Mouse (Mus musculus) liver, postnatal 0 days (tissue): ENCODE results near the gene BC025920. TPM values are rescaled to one million over a fixed set of nuclear protein-coding genes. Genes with fewer than 3 reads are reported as not detected.
A peak's percentile ranks its signal among the peaks of the same experiment; 100 is the strongest.

Experiments used
- ATAC-seq: fragments of 200-750 bp; cut with Nextera tagmentation; 2 replicates; pipeline ENCODE4 v1.8.0; 2017; ENCODE audit warnings: mild to moderate bottlenecking, moderate library complexity
- DNase-seq: peaks from one replicate; pipeline ENCODE4 v3.0.0-alpha.2; 2016
- H3K27ac ChIP-seq: fragments of 300-500 bp; sonication (generic); 2 replicates; pipeline ENCODE4 v1.5.1; 2014; ENCODE audit warnings: antibody characterized with exemption, moderate library complexity, mild to moderate bottlenecking, low read depth
- H3K27me3 ChIP-seq: fragments of 300-500 bp; sonication (generic); 2 replicates; pipeline ENCODE4 v1.6.1; 2014; ENCODE audit warnings: low read length, control low read depth, mixed read lengths; ENCODE audit not compliant: insufficient read depth
- H3K36me3 ChIP-seq: fragments of 300-500 bp; sonication (generic); replicated peaks from 2 replicates; pipeline ENCODE4 v1.6.1; 2014; ENCODE audit warnings: mild to moderate bottlenecking, control low read depth, low read length, moderate library complexity, mixed read lengths; ENCODE audit not compliant: insufficient read depth
- H3K4me1 ChIP-seq: fragments of 300-500 bp; sonication (generic); 2 replicates; pipeline ENCODE4 v1.6.1; 2014; ENCODE audit warnings: antibody characterized with exemption, mild to moderate bottlenecking, control low read depth; ENCODE audit not compliant: insufficient read depth
- H3K4me2 ChIP-seq: fragments of 300-500 bp; sonication (generic); 2 replicates; pipeline ENCODE4 v1.6.1; 2014; ENCODE audit warnings: low read depth, mild to moderate bottlenecking, low read length, moderate library complexity, mixed read lengths
- H3K4me3 ChIP-seq: fragments of 300-500 bp; sonication (generic); 2 replicates; pipeline ENCODE4 v1.5.1; 2014; ENCODE audit warnings: low read depth, low read length
- H3K9ac ChIP-seq: fragments of 300-500 bp; sonication (generic); replicated peaks from 2 replicates; pipeline ENCODE4 v1.6.1; 2014; ENCODE audit warnings: mild to moderate bottlenecking, moderate library complexity
- H3K9me3 ChIP-seq: fragments of 300-500 bp; sonication (generic); 2 replicates; pipeline ENCODE4 v1.6.1; 2016; ENCODE audit warnings: mild to moderate bottlenecking, control low read depth, low read length, mixed read lengths
- CTCF ChIP-seq: sonication (generic); IDR thresholded peaks from 2 replicates; pipeline ENCODE4 v1.5.1; 2016; ENCODE audit warnings: antibody characterized with exemption, low read depth
- EP300 ChIP-seq: IDR thresholded peaks from 2 replicates; pipeline ENCODE4 v1.6.1; 2016; ENCODE audit warnings: antibody characterized with exemption, low read depth, mild to moderate bottlenecking
- WGBS: fragments of 180-500 bp; shearing (Covaris S2); extraction: QIAGEN DNeasy Blood & Tissue Kit; methylation state at CpG from one replicate; pipeline ENCODE4 v1.1.7; 2014; ENCODE audit not compliant: insufficient replicate concordance; 5-methylcytosine and 5-hydroxymethylcytosine counted together
- polyA plus RNA-seq: library from polyadenylated mRNA; unstranded; fragments of >200 nt; fragmentation: Nextera tagmentation; extraction: Ambion mirVana; gene quantifications from 2 replicates; pipeline ENCODE4 v1.2.1, GENCODE M21; 2015

Gene BC025920
- polyA plus RNA-seq, 1 experiment from 2014 or later = 0.13 TPM

GRCm38 (mm10) chr10:81626101-81626993 is 20.3 kb downstream of the BC025920 start:
- Histone ChIP-seq H3K27me3 (no peaks in the 10 kb centered on the region), H3K4me1 (peaks cover 17% of the 10 kb centered on the region), H3K27ac (peak overlapping the region; percentile 91), H3K4me3 (peak overlapping the region; percentile 80), H3K36me3 (peaks cover 10% of the 10 kb centered on the region; the same call in 1 of the 2 replicates), H3K4me2 (peak overlapping the region; percentile 93), H3K9ac (peak overlapping the region; percentile 73), H3K9me3 (no peaks in the 10 kb centered on the region)
- ATAC-seq (no peak), DNase-seq (no peak)
- TF ChIP-seq EP300 (no peak), CTCF (no peak)
- 82% methylated on average over 22 of the region's 22 CpGs for WGBS

GRCm38 (mm10) chr10:81626994-81627835 is 21.1 kb downstream of the BC025920 start, which contains the start of gene Sirt6:
Sirt6 (minus strand) TSS chr10:81627797.
- Histone ChIP-seq H3K4me1 (peaks cover 17% of the 10 kb centered on the region), H3K27ac (peak within 1 kb of the TSS; percentile 91), H3K36me3 (peaks cover 10% of the 10 kb centered on the region; the same call in 1 of the 2 replicates), H3K9ac (peak within 1 kb of the TSS; percentile 73), H3K9me3 (no peaks in the 10 kb centered on the region), H3K4me2 (peak within 1 kb of the TSS; percentile 93), H3K4me3 (peak within 1 kb of the TSS; percentile 80), H3K27me3 (no peaks in the 10 kb centered on the region)
- 3% methylated on average over 40 of the region's 40 CpGs for WGBS
- DNase-seq = peak; percentile 90
- ATAC-seq = peak; percentile 96
- TF ChIP-seq CTCF (no peak), EP300 (peak; percentile 91)

DNA sequence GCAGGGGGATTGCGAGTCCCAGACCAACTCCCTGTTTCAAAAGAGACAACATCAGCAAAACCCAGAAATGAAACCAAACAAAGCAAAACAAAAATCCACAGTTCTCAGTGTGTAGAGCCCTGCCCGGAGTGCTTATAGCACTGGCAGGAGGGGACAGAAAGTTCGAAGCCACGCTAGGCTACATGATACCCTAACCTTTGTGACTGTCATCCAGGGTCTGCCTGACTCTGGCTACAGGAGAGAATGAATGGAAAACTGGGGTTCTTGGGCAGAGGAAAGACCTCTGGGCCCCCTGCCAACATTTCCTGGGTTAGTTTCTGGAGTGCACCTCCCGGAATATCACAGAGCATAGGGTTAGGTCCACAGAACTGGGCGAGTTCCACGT is 21.8 kb downstream of the BC025920 start:
- Histone ChIP-seq H3K9ac (peak overlapping the region; percentile 73), H3K27me3 (no peaks in the 10 kb centered on the region), H3K27ac (peak overlapping the region; percentile 91), H3K9me3 (no peaks in the 10 kb centered on the region), H3K36me3 (0 out of 2 replicates have a peak, but pooled peaks cover 5% of the 10 kb centered on the region), H3K4me3 (peak overlapping the region; percentile 80), H3K4me2 (peak overlapping the region; percentile 93), H3K4me1 (peaks cover 17% of the 10 kb centered on the region)
- ATAC-seq (peak; percentile 35), DNase-seq (no peak)
- 41% methylated on average over 7 of the region's 7 CpGs for WGBS
- TF ChIP-seq EP300 (no peak), CTCF (no peak)

DNA sequence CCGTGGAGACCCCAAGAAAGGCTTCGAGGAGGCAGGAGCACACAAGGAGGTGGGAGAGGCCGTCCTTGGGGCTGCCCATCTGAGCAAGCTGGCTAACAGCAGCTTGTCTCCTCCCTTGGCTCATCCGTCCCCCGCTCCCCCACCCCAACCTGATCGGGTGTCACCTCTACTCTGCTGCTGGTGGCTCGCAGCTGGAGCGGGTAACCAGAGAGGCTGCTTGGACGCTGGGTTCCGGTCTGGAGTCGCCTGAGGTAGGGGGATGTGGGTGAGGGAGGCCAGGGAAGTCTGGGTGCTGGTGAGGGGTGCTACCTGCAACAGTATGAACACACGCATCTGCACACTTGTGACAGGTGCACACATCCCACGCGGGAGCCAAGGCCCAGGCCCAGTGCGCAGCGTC is 22.3 kb downstream of the BC025920 start, which contains the start of gene Ankrd24:
Gene Ankrd24 (plus strand): TSS at position 151 of the 400 bp plus-strand sequence.
- H3K36me3 ChIP-seq = 0 out of 2 replicates have a peak, but pooled peaks cover 5% of the 10 kb centered on the region
- peak within 1 kb of the TSS; percentile 93 for H3K4me2 ChIP-seq
- TF ChIP-seq EP300 (no peak), CTCF (no peak)
- ATAC-seq (no peak), DNase-seq (no peak)
- no peaks in the 10 kb centered on the region for H3K27me3 ChIP-seq
- peak within 1 kb of the TSS; percentile 80 for H3K4me3 ChIP-seq
- WGBS = 83% methylated on average over 16 of the region's 16 CpGs
- peak within 1 kb of the TSS; percentile 73 for H3K9ac ChIP-seq
- H3K9me3 ChIP-seq = no peaks in the 10 kb centered on the region
- H3K27ac ChIP-seq = peak within 1 kb of the TSS; percentile 91
- H3K4me1 ChIP-seq = peaks cover 18% of the 10 kb centered on the region

GRCm38 (mm10) chr10:81633253-81634099 is 27.4 kb downstream of the BC025920 start:
- WGBS = 5% methylated on average over 37 of the region's 37 CpGs
- peak; percentile 89 for DNase-seq
- H3K27ac ChIP-seq = no peak overlapping the region

More at GRCm38 (mm10) chr10:81633253-81634099, 27.4 kb downstream of the BC025920 start:
- Histone ChIP-seq H3K9ac (peak overlapping the region; percentile 60), H3K4me2 (peak overlapping the region; percentile 89), H3K4me1 (peaks cover 11% of the 10 kb centered on the region), H3K36me3 (no peaks in the 10 kb centered on the region), H3K27me3 (no peaks in the 10 kb centered on the region), H3K9me3 (no peaks in the 10 kb centered on the region), H3K4me3 (peak overlapping the region; percentile 50)
- TF ChIP-seq CTCF (no peak), EP300 (no peak)
- peak; percentile 91 for ATAC-seq
